Mouse (Mus musculus) thymus, adult 2 months (tissue): ENCODE data around the gene Pcdh17. TPM values are rescaled to one million over a fixed set of nuclear protein-coding genes. Genes with fewer than 3 reads are reported as not detected.

ENCODE experiments used
- DNase-seq: peaks from one replicate; pipeline ENCODE4 v3.0.0; 2021
- H3K27ac ChIP-seq: fragments of 200-500 bp; 2 replicates; pipeline ENCODE4 v1.5.1; 2012; ENCODE audit warnings: low read length, control low read depth; ENCODE audit not compliant: control insufficient read depth, insufficient read depth
- H3K27me3 ChIP-seq: fragments of 200-500 bp; 2 replicates; pipeline ENCODE4 v1.6.1; 2012; ENCODE audit warnings: mild to moderate bottlenecking, low read length, moderate library complexity, mixed read lengths; ENCODE audit not compliant: control insufficient read depth, insufficient read depth
- H3K36me3 ChIP-seq: fragments of 200-500 bp; 2 replicates; pipeline ENCODE4 v1.6.1; 2012; ENCODE audit warnings: mild to moderate bottlenecking, low read length, moderate library complexity; ENCODE audit not compliant: control insufficient read depth, insufficient read depth
- H3K4me1 ChIP-seq: fragments of 200-500 bp; replicated peaks from 2 replicates; pipeline ENCODE4 v1.6.1; 2012; ENCODE audit warnings: low read length; ENCODE audit not compliant: control insufficient read depth, insufficient read depth
- H3K4me3 ChIP-seq: fragments of 200-500 bp; 2 replicates; pipeline ENCODE4 v1.5.1; 2012; ENCODE audit warnings: mild to moderate bottlenecking, low read length, control low read depth, moderate library complexity; ENCODE audit not compliant: control insufficient read depth, insufficient read depth
- CTCF ChIP-seq: fragments of 200-500 bp; IDR thresholded peaks from 2 replicates; pipeline ENCODE4 v1.5.1; 2012; ENCODE audit warnings: mild to moderate bottlenecking, control low read depth, low read length, moderate library complexity, borderline replicate concordance; ENCODE audit not compliant: control insufficient read depth, poor library complexity, insufficient read depth; ENCODE audit errors: extremely low read depth
- POLR2A ChIP-seq: fragments of 200-500 bp; IDR thresholded peaks from 2 replicates; pipeline ENCODE4 v1.6.1; 2012; ENCODE audit warnings: mild to moderate bottlenecking, low read length, control low read depth, moderate library complexity; ENCODE audit not compliant: control insufficient read depth, poor library complexity, insufficient read depth; ENCODE audit errors: extremely low read depth
- WGBS: fragments of 180-500 bp; shearing (Covaris S2); methylation state at CpG from one replicate; pipeline ENCODE4 v1.1.7; 2018; 5-methylcytosine and 5-hydroxymethylcytosine counted together
- polyA plus RNA-seq: library from polyadenylated mRNA; depleted of rRNA; stranded (reverse); fragments of >200 nt; gene quantifications from 2 replicates; pipeline ENCODE4 v1.2.3, GENCODE M21; 2012

Gene Pcdh17
- polyA plus RNA-seq, 1 experiment, result 0.63 TPM

DNA sequence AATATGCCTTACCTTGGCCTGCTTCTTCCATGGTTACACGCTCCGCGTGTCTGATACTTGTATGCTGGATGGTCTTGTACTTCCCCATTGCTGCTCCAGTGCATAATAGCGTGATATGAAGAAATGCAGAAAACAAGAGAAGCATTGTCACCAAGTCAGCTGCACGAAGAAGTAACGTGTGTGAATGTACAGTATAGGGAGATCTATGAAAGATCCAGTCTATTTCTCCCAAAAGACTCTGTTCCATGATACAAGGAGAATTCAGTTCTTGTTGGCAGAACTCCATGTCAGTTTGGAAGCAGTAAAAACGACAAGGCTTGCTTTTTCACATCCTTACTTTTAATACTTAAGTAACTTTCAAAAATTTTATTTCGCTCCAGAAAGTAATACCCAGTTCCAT, 33.0 kb downstream of the Pcdh17 start:
- H3K36me3 ChIP-seq, result no peaks in the 10 kb centered on the region
- no peak overlapping the region for H3K4me3 ChIP-seq
- H3K27ac ChIP-seq, result no peak overlapping the region
- no peaks in the 10 kb centered on the region for H3K27me3 ChIP-seq
- TF ChIP-seq POLR2A (no peak), CTCF (no peak)
- DNase-seq, result no peak
- H3K4me1 ChIP-seq, result no peaks in the 10 kb centered on the region
- WGBS, result 94% methylated on average over 8 of the region's 8 CpGs

DNA sequence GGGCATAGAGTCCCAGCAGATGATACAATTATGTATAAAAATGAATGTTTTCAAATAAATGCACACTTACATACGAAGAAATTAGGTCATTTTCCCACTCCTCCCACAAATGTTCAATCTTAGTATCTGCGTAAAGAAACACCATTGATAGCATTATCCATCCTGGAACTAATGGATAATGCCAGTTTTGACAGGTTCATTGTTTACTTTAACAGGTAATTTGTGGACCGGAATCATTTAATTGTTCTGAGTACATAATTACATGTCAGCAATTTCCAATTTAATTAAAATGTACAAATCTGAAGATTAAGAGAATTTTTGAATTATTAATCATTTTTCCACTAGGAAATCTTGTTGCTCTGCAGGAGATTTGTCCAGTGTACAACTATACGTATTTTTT, 33.5 kb downstream of the Pcdh17 start:
- H3K27me3 ChIP-seq, result no peaks in the 10 kb centered on the region
- no peak overlapping the region for H3K4me3 ChIP-seq
- no peaks in the 10 kb centered on the region for H3K36me3 ChIP-seq
- no peak overlapping the region for H3K27ac ChIP-seq
- WGBS, result 89% methylated on average over 4 of the region's 4 CpGs
- DNase-seq, result no peak
- no peak for TF ChIP-seq POLR2A
- no peak for TF ChIP-seq CTCF
- no peaks in the 10 kb centered on the region for H3K4me1 ChIP-seq

DNA sequence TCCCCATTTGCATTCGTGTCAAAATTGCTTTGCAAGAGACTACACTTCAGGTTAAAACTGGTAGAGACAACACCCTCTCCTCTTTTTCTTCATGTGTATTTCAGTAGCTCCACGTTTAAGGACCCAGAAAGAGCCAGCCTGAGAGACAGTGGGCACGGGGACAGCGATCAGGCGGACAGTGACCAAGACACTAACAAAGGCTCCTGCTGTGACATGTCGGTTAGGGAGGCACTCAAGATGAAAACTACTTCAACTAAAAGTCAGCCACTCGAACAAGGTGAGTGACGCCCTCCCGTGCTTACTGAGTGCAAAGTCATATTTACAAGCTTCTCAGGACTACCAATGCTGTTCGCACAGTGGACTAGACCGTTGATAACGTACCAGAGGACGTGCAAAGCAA, 34.0 kb downstream of the Pcdh17 start:
- Histone ChIP-seq H3K4me3 (no peak overlapping the region), H3K27me3 (no peaks in the 10 kb centered on the region), H3K4me1 (no peaks in the 10 kb centered on the region), H3K27ac (no peak overlapping the region), H3K36me3 (no peaks in the 10 kb centered on the region)
- 89% methylated on average over 13 of the region's 13 CpGs for WGBS
- TF ChIP-seq POLR2A (no peak), CTCF (no peak)
- no peak for DNase-seq

DNA sequence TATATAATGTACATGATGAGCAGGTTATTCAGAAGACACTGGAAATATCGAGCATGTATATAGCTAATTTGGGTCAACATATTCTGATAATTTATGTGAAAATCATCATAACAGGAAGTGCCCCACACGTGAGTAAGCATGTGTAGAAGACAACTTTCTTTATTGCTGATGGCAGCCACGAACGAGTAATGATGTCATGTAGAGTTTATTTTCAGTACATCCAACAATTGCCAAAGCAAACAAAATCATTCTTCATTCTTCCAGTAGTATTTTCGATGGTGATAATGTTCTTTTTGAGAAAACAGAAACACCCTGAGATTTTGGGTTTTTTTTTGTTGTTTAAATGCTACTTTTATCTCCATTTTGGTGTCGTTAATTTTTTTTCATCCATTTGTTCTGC, 37.2 kb downstream of the Pcdh17 start:
- Histone ChIP-seq H3K27ac (no peak overlapping the region), H3K36me3 (no peaks in the 10 kb centered on the region), H3K27me3 (no peaks in the 10 kb centered on the region), H3K4me3 (no peak overlapping the region), H3K4me1 (no peaks in the 10 kb centered on the region)
- 67% methylated on average over 6 of the region's 6 CpGs for WGBS
- no peak for DNase-seq
- TF ChIP-seq POLR2A (no peak), CTCF (no peak)

DNA sequence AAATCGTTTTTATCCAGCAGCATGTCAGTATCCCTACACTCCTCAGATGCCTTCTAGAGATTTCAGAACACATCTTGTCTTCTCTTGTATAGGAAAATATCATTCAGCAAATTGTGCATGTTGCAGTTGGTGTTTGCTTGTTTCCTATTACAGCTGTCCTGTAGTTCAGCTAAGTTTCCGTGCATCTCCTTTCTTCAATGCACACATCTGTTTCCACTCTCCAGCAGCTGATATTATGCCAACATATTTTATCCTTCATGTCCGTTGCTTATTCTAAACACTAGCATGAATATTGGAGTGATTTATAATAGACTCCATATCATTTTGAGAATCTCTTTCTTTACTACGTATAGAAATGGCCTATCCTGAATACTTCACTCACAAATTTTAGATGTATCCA, 41.0 kb downstream of the Pcdh17 start:
- Histone ChIP-seq H3K36me3 (no peaks in the 10 kb centered on the region), H3K4me3 (no peak overlapping the region), H3K4me1 (no peaks in the 10 kb centered on the region), H3K27me3 (no peaks in the 10 kb centered on the region), H3K27ac (no peak overlapping the region)
- no peak for DNase-seq
- TF ChIP-seq CTCF (no peak), POLR2A (no peak)
- 94% methylated on average over 4 of the region's 4 CpGs for WGBS

DNA sequence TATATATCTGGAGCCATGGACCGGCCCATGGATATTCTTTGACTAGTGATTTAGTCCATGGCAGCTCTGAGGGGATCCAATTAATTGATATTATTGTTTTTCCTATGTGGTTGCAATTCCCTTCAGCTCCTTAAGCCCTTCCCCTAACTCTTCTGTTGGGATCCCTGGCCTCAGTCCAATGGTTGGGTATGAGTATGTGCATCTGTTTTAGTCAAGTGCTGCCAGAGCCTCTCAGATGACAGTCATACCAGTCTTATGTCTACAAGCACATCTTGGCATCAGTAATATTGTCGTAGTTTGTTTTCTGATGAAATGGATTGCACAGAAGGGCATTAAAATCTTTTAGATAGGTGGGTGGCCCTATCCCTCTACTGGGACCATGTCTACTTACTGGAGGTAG, 67.6 kb downstream of the Pcdh17 start:
- no peak for DNase-seq
- no peaks in the 10 kb centered on the region for H3K4me1 ChIP-seq
- no peaks in the 10 kb centered on the region for H3K36me3 ChIP-seq
- H3K27me3 ChIP-seq, result no peaks in the 10 kb centered on the region
- no peak overlapping the region for H3K4me3 ChIP-seq
- H3K27ac ChIP-seq, result no peak overlapping the region
- 96% methylated on average over 2 of the region's 2 CpGs for WGBS
- no peak for TF ChIP-seq CTCF
- TF ChIP-seq POLR2A, result no peak

DNA sequence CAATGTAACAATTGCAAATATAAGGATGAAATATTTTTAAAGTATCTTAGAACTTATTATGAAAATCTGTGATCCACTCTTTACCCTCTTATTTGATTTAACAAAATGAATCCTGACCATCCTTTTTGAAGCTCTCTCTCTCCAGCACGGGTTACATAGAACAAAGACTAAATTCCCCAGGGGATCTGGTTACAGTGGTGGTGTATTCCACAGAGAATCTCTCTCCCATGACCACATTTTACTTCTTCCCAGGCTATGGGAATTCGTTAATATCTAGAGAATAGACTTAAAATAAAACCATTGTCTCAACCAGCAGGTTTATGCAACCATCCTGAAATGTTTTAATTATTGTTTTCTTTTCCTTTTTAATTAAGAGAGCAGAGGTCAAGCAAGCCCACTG, 89.0 kb downstream of the Pcdh17 start:
- Histone ChIP-seq H3K27ac (no peak overlapping the region), H3K4me3 (no peak overlapping the region), H3K4me1 (no peaks in the 10 kb centered on the region), H3K36me3 (no peaks in the 10 kb centered on the region), H3K27me3 (no peaks in the 10 kb centered on the region)
- no peak for DNase-seq
- TF ChIP-seq POLR2A, result no peak
- no peak for TF ChIP-seq CTCF
- 65% methylated on average over 2 of the region's 2 CpGs for WGBS

DNA sequence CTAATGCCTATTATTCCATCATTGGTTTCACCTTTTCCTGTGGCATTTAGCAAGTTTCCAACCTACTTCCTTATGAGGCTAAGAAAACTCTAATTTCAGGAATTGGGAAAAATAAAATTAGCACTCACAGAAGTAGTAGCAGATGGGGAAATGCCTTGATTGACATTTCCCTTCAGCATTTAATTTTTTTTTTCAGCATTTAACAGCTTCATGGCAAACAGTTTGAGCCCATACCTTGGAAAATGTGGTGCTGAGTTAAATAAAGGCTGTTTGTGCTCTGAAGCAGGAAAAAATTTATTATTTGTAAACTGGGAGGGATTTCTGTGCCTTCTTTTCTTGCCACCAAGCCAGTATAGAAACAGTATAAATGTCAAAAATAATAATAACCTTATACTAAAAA, 91.9 kb downstream of the Pcdh17 start:
- H3K27ac ChIP-seq, result no peak overlapping the region
- no peak for DNase-seq
- H3K4me1 ChIP-seq, result no peaks in the 10 kb centered on the region
- no peaks in the 10 kb centered on the region for H3K27me3 ChIP-seq
- H3K36me3 ChIP-seq, result no peaks in the 10 kb centered on the region
- no peak overlapping the region for H3K4me3 ChIP-seq
- TF ChIP-seq CTCF (no peak), POLR2A (no peak)
